Mouse (Mus musculus): ENCODE results near the gene Cabp4. TPM values are rescaled to one million over a fixed set of nuclear protein-coding genes. Genes with fewer than 3 reads are reported as not detected.

Cabp4 gene
- polyA plus RNA-seq, 1 experiment from 2014 or later: 0.09 TPM

DNA sequence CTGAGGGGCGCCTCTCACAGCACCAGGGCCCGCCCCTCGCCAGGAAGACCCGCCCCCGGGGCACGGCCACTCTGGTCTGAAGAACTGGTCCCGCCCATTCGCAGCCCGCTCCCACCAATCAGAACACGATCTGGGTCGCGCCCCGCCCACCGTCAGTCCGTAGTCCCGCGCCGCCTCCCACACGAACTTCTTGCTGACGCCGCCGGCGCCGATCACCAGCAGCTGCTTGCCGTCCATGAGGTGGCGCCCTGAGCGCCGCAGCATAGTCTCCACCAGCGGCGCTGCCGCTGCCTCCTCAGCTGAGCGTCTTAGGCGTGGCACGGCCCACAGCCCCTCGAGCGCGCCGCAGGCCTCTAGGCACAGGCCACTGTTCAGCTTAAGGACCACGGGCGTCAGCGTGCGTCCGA, 25.5 kb upstream of the Cabp4 start:
- Histone ChIP-seq H3K27me3 (ENCODE audit: control insufficient read depth, insufficient read depth, low read length) (no peaks in the 10 kb centered on the region), H3K4me3 (ENCODE audit: low read length) (peak overlapping the region; percentile 44), H3K36me3 (ENCODE audit: control insufficient read depth, insufficient read depth, low read length) (no peaks in the 10 kb centered on the region), H3K9me3 (ENCODE audit: control insufficient read depth, low read length) (no peaks in the 10 kb centered on the region), H3K27ac (ENCODE audit: low read depth, low read length) (peak overlapping the region; percentile 88), H3K4me2 (replicated peaks; ENCODE audit: low read depth, low read length) (peak overlapping the region; percentile 77), H3K4me1 (ENCODE audit: control insufficient read depth, insufficient read depth, low read length) (peaks cover 10% of the 10 kb centered on the region), H3K9ac (ENCODE audit: low read depth, low read length) (peak overlapping the region; percentile 78)
- ATAC-seq (ENCODE audit: low FRiP score, low TSS enrichment): peak; percentile 94
- under 1% methylated on average over 43 of the region's 43 CpGs for WGBS

DNA sequence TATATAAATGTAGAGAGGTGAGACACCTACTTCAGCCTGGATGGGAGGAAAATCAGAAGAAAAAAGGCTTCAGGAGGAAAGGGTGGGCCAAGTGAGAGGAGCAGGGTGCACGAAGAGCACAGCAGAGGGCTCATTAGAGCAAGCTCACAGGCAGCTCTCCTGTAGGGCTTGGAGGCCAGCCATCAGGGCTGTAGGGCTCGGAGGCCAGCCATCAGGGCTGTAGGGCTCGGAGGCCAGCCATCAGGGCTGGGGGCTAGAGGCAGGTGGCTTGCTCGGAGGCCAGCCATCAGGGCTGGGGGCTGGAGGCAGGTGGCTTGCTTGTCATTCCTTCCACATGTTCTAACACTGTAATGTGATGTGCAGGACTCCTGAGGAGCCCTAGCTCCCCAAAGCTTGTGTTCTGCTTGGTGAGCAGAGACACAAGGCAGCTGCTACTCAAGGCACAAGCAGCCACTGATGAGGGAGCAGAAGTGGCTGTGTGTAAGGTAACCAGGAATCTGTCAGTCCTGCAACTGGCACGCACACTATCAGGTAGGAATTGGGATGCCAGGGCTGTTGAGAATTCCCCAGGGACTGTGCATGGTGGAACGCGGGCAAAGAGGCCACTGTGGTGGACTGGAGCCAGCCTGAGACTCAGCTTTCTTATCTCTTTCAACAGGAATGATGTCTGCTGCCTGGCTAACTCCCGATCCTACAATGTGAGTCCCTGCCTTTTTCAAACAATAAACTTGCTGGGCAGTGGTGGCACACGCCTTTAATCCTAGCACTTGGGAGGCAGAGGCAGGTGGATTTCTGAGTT, 23.0 kb upstream of the Cabp4 start:
- Histone ChIP-seq H3K4me2 (replicated peaks; ENCODE audit: low read depth, low read length) (no peak overlapping the region), H3K27me3 (ENCODE audit: control insufficient read depth, insufficient read depth, low read length) (no peaks in the 10 kb centered on the region), H3K4me3 (ENCODE audit: low read length) (no peak overlapping the region), H3K9ac (ENCODE audit: low read depth, low read length) (no peak overlapping the region), H3K9me3 (ENCODE audit: control insufficient read depth, low read length) (no peaks in the 10 kb centered on the region), H3K4me1 (ENCODE audit: control insufficient read depth, insufficient read depth, low read length) (peaks cover 21% of the 10 kb centered on the region), H3K27ac (ENCODE audit: low read depth, low read length) (no peak overlapping the region), H3K36me3 (ENCODE audit: control insufficient read depth, insufficient read depth, low read length) (peaks cover 1% of the 10 kb centered on the region; the same call in 1 of the 2 replicates)
- ATAC-seq (ENCODE audit: low FRiP score, low TSS enrichment): no peak
- 79% methylated on average over 9 of the region's 9 CpGs for WGBS

DNA sequence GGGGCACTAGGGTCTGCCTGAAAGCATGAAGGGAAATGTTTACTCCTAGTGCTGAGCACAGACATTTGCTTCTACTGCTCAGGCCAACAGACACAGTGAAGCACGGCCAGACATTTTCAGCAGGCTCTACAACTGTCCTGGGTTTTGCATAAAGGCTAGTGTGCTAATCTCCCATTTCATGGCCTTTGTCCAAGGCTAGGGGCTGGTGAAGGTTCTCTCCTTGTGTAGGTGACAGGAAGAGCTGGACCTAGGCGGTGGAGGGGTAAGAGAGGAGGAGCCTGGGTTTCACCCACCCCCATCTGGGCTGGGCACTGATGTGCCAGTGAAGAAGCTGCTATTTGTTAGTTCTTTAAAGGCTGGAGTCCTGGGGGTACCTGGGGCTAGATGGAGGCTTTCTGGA, 20.9 kb upstream of the Cabp4 start:
- no peak overlapping the region for H3K27ac ChIP-seq (ENCODE audit: low read depth, low read length)
- WGBS: 83% methylated on average over 2 of the region's 2 CpGs

DNA sequence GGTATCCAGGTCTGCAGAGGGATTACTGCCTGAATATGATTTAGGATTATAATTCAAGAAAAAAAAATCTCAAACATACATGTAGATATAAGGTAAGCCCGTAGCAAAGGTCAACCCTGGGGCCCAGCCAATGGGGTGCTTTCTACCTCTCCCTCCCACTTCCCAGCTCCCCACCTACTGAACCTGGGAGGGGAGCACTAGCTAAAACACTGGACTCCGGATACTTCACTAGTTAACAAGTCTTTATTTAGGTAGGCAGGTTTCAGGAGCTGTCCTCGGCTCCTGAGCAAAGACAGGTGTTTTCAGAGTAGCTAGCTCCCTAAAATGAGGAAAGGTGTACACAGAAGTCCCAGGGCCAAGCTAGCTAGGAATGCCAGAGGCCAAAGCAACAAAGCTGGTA, 20.3 kb upstream of the Cabp4 start:
- Histone ChIP-seq H3K4me1 (ENCODE audit: control insufficient read depth, insufficient read depth, low read length) (peaks cover 11% of the 10 kb centered on the region), H3K9me3 (ENCODE audit: control insufficient read depth, low read length) (no peaks in the 10 kb centered on the region), H3K27me3 (ENCODE audit: control insufficient read depth, insufficient read depth, low read length) (no peaks in the 10 kb centered on the region), H3K4me3 (ENCODE audit: low read length) (no peak overlapping the region), H3K9ac (ENCODE audit: low read depth, low read length) (no peak overlapping the region), H3K27ac (ENCODE audit: low read depth, low read length) (no peak overlapping the region), H3K4me2 (replicated peaks; ENCODE audit: low read depth, low read length) (no peak overlapping the region), H3K36me3 (ENCODE audit: control insufficient read depth, insufficient read depth, low read length) (peaks cover 24% of the 10 kb centered on the region)
- ATAC-seq (ENCODE audit: low FRiP score, low TSS enrichment): no peak
- WGBS: 80% methylated on average over 3 of the region's 3 CpGs

More for the DNA sequence above, 20.9 kb upstream of the Cabp4 start:
- ATAC-seq (ENCODE audit: low FRiP score, low TSS enrichment): no peak
- Histone ChIP-seq H3K9ac (ENCODE audit: low read depth, low read length) (0 out of 2 replicates have a peak overlapping the region, but pooled peaks have one; percentile 7), H3K4me2 (replicated peaks; ENCODE audit: low read depth, low read length) (no peak overlapping the region), H3K36me3 (ENCODE audit: control insufficient read depth, insufficient read depth, low read length) (peaks cover 18% of the 10 kb centered on the region; the same call in 1 of the 2 replicates), H3K9me3 (ENCODE audit: control insufficient read depth, low read length) (no peaks in the 10 kb centered on the region), H3K27me3 (ENCODE audit: control insufficient read depth, insufficient read depth, low read length) (no peaks in the 10 kb centered on the region), H3K4me1 (ENCODE audit: control insufficient read depth, insufficient read depth, low read length) (peaks cover 13% of the 10 kb centered on the region), H3K4me3 (ENCODE audit: low read length) (no peak overlapping the region)

DNA sequence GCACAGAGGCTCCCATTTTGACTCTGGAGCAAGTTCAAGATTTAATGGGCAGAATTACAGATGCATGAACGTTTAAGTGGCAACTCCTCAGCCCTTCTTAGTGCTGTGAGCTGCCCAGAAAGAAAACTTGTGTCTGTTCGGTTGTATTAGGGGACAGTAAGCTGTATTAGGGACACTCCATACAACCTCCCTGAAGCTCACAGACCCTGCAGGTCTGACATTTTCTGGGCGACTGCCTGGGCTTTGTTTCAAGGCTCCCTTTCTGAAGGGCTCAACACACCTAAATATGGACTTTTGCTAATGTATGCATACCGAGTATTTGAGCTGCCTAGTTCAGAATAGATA, 19.7 kb upstream of the Cabp4 start:
- H3K4me2 ChIP-seq (replicated peaks; ENCODE audit: low read depth, low read length): peak overlapping the region; percentile 88
- H3K27ac ChIP-seq (ENCODE audit: low read depth, low read length): peak overlapping the region; percentile 24; the same call in 1 of the 2 replicates
- peak; percentile 8; the same call in 1 of the 2 replicates for ATAC-seq (ENCODE audit: low FRiP score, low TSS enrichment)
- no peaks in the 10 kb centered on the region for H3K27me3 ChIP-seq (ENCODE audit: control insufficient read depth, insufficient read depth, low read length)
- H3K9ac ChIP-seq (ENCODE audit: low read depth, low read length): peak overlapping the region; percentile 77
- H3K36me3 ChIP-seq (ENCODE audit: control insufficient read depth, insufficient read depth, low read length): peaks cover 30% of the 10 kb centered on the region
- WGBS: 35% methylated on average over 4 of the region's 4 CpGs
- no peaks in the 10 kb centered on the region for H3K9me3 ChIP-seq (ENCODE audit: control insufficient read depth, low read length)
- H3K4me3 ChIP-seq (ENCODE audit: low read length): peak overlapping the region; percentile 79
- peaks cover 11% of the 10 kb centered on the region for H3K4me1 ChIP-seq (ENCODE audit: control insufficient read depth, insufficient read depth, low read length)

DNA sequence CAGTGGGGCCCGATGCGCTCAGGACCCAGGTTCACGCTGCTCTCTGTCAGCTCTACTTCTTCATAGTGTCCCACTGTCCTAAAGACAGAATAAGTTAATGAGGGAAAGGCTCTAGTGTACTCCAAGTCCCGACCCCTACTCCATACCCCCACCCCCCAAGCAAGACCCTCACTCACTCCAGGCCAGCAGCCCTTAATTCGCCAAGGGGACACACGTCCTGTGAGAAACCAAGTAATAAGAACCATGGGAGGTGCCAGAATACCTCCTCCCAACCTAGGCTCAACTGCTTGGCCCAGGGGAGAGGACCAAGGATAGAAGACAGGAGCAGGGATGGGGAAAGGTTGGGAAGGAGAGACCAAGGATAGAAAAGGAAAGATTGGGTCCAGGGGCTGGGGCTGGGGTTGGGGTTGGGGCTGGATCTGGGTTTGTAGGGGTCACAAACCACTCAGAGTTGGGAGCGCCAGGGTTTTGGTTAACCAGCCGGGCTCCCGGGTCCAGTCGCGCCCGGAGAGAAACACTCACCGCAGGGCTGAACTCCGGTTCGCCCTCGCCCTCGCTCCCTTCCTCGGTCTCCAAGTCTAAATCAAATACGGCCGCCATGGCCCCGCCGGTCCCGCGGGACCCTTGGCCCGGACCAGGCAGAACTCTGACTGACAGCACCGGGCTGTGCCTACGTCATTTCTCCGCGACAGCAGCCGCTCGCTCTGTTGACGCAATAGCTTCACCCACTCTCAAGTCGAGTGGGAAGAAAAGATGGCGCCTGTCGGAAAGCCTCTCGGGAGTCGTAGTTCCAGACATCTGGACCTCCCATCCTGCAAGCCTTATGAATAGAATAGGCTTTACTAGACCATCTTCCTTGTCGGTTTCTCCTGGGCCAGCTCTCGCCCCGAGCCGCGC, 19.1 kb upstream of the Cabp4 start, which contains the start of gene Rps6kb2:
TSS of gene Rps6kb2 (minus strand) at position 709 of the 897 bp plus-strand sequence.
- Histone ChIP-seq H3K9ac (ENCODE audit: low read depth, low read length) (peak within 1 kb of the TSS; percentile 77), H3K4me2 (replicated peaks; ENCODE audit: low read depth, low read length) (peak within 1 kb of the TSS; percentile 88), H3K27ac (ENCODE audit: low read depth, low read length) (peak within 1 kb of the TSS; percentile 24; the same call in 1 of the 2 replicates), H3K36me3 (ENCODE audit: control insufficient read depth, insufficient read depth, low read length) (peaks cover 36% of the 10 kb centered on the region), H3K9me3 (ENCODE audit: control insufficient read depth, low read length) (no peaks in the 10 kb centered on the region), H3K27me3 (ENCODE audit: control insufficient read depth, insufficient read depth, low read length) (no peaks in the 10 kb centered on the region), H3K4me1 (ENCODE audit: control insufficient read depth, insufficient read depth, low read length) (peaks cover 11% of the 10 kb centered on the region), H3K4me3 (ENCODE audit: low read length) (peak within 1 kb of the TSS; percentile 79)
- ATAC-seq (ENCODE audit: low FRiP score, low TSS enrichment): peak; percentile 92
- WGBS: 6% methylated on average over 42 of the region's 42 CpGs

DNA sequence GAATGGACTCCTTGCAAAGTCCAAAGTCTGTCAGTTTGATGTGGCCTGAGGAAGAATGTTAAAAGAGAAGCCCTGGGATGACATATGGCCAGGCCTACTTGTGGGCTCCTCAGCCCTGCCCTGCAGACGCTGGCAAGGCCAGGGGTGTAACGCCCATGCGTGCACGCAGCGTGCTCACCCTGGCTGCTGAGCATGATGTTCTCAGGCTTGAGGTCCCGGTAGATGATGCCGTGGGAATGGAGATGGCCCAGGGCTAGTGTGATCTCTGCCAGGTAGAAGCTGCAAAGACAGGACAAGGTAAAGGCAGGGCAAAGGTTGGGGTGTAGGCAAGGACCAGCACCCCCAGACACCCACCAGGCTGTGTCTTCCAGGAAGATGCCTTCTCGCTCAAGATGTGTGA, 15.2 kb upstream of the Cabp4 start:
- no peak overlapping the region for H3K27ac ChIP-seq (ENCODE audit: low read depth, low read length)
- peaks cover 58% of the 10 kb centered on the region for H3K36me3 ChIP-seq (ENCODE audit: control insufficient read depth, insufficient read depth, low read length)
- H3K4me2 ChIP-seq (replicated peaks; ENCODE audit: low read depth, low read length): no peak overlapping the region
- no peak overlapping the region for H3K4me3 ChIP-seq (ENCODE audit: low read length)
- no peaks in the 10 kb centered on the region for H3K9me3 ChIP-seq (ENCODE audit: control insufficient read depth, low read length)
- WGBS: 96% methylated on average over 8 of the region's 8 CpGs
- no peak for ATAC-seq (ENCODE audit: low FRiP score, low TSS enrichment)
- no peak overlapping the region for H3K9ac ChIP-seq (ENCODE audit: low read depth, low read length)
- H3K4me1 ChIP-seq (ENCODE audit: control insufficient read depth, insufficient read depth, low read length): peaks cover 15% of the 10 kb centered on the region
- H3K27me3 ChIP-seq (ENCODE audit: control insufficient read depth, insufficient read depth, low read length): no peaks in the 10 kb centered on the region

DNA sequence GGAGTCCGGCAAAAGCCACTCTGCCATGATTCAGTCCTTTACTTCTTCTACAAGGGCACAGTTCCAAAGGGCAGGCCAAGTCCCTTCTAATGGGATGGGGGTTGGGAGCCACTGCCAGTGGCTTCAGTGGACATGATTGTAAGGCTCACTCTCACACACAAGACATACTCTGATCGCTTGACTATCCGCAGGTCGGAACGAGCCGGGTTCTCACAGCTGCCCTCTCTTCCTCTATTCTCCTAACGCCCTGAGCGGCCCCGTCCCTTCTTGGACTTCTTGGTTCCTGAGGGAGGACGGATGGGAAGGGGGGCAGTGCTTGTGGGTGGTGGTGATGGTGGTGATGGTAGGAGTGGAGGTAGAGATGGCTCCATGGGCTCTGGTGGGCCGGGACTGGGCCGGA, 12.9 kb upstream of the Cabp4 start:
- WGBS: 88% methylated on average over 12 of the region's 12 CpGs
- H3K9me3 ChIP-seq (ENCODE audit: control insufficient read depth, low read length): no peaks in the 10 kb centered on the region
- H3K27me3 ChIP-seq (ENCODE audit: control insufficient read depth, insufficient read depth, low read length): no peaks in the 10 kb centered on the region
- peaks cover 68% of the 10 kb centered on the region for H3K36me3 ChIP-seq (ENCODE audit: control insufficient read depth, insufficient read depth, low read length)
- no peak overlapping the region for H3K27ac ChIP-seq (ENCODE audit: low read depth, low read length)
- no peak overlapping the region for H3K4me2 ChIP-seq (replicated peaks; ENCODE audit: low read depth, low read length)
- no peak overlapping the region for H3K9ac ChIP-seq (ENCODE audit: low read depth, low read length)
- no peak overlapping the region for H3K4me3 ChIP-seq (ENCODE audit: low read length)
- ATAC-seq (ENCODE audit: low FRiP score, low TSS enrichment): no peak
- H3K4me1 ChIP-seq (ENCODE audit: control insufficient read depth, insufficient read depth, low read length): 0 out of 2 replicates have a peak, but pooled peaks cover 4% of the 10 kb centered on the region

Measured in kidney, embryonic 14.5 days (tissue).